Mouse (Mus musculus) neural tube, embryonic 14.5 days (tissue): ENCODE results near the gene Cttnbp2nl. TPM values are rescaled to one million over a fixed set of nuclear protein-coding genes. Genes with fewer than 3 reads are reported as not detected.

Source experiments
- ATAC-seq: fragments of 200-750 bp; cut with Nextera tagmentation; 2 replicates; pipeline ENCODE4 v1.8.0; 2017; ENCODE audit warnings: low read depth, mild to moderate bottlenecking, moderate TSS enrichment, moderate library complexity
- H3K27ac ChIP-seq: fragments of 300-500 bp; sonication (generic); 2 replicates; pipeline ENCODE4 v1.5.1; 2014; ENCODE audit warnings: low read depth, mild to moderate bottlenecking, control low read depth, low read length, moderate library complexity, mixed read lengths
- H3K27me3 ChIP-seq: fragments of 300-500 bp; sonication (generic); 2 replicates; pipeline ENCODE4 v1.6.1; 2014; ENCODE audit warnings: low read length; ENCODE audit not compliant: control insufficient read depth, insufficient read depth
- H3K36me3 ChIP-seq: fragments of 300-500 bp; sonication (generic); 2 replicates; pipeline ENCODE4 v1.6.1; 2014; ENCODE audit warnings: low read length, mixed read lengths; ENCODE audit not compliant: control insufficient read depth, insufficient read depth
- H3K4me1 ChIP-seq: fragments of 300-500 bp; sonication (generic); 2 replicates; pipeline ENCODE4 v1.6.1; 2014; ENCODE audit warnings: low read length; ENCODE audit not compliant: control insufficient read depth, insufficient read depth
- H3K4me2 ChIP-seq: fragments of 300-500 bp; sonication (generic); 2 replicates; pipeline ENCODE4 v1.6.1; 2014; ENCODE audit warnings: mild to moderate bottlenecking, low read depth, low read length, control low read depth
- H3K4me3 ChIP-seq: fragments of 300-500 bp; sonication (generic); 2 replicates; pipeline ENCODE4 v1.5.1; 2014; ENCODE audit warnings: low read depth, low read length, control low read depth, mixed read lengths
- H3K9ac ChIP-seq: fragments of 300-500 bp; sonication (generic); replicated peaks from 2 replicates; pipeline ENCODE4 v1.6.1; 2014; ENCODE audit warnings: low read depth, mild to moderate bottlenecking, control low read depth, low read length, mixed read lengths
- H3K9me3 ChIP-seq: fragments of 300-500 bp; sonication (generic); 2 replicates; pipeline ENCODE4 v1.6.1; 2016; ENCODE audit warnings: low read length; ENCODE audit not compliant: control insufficient read depth
- WGBS: fragments of 180-500 bp; shearing (Covaris S2); extraction: QIAGEN DNeasy Blood & Tissue Kit; methylation state at CpG from one replicate; pipeline ENCODE4 v1.1.7; 2014; 5-methylcytosine and 5-hydroxymethylcytosine counted together
- polyA plus RNA-seq: library from polyadenylated mRNA; unstranded; fragments of >200 nt; fragmentation: Nextera tagmentation; extraction: Ambion mirVana; gene quantifications from 2 replicates; pipeline ENCODE4 v1.2.1, GENCODE M21; 2014

Gene Cttnbp2nl
- polyA plus RNA-seq, 1 experiment from 2014 or later = 37.3 TPM

DNA sequence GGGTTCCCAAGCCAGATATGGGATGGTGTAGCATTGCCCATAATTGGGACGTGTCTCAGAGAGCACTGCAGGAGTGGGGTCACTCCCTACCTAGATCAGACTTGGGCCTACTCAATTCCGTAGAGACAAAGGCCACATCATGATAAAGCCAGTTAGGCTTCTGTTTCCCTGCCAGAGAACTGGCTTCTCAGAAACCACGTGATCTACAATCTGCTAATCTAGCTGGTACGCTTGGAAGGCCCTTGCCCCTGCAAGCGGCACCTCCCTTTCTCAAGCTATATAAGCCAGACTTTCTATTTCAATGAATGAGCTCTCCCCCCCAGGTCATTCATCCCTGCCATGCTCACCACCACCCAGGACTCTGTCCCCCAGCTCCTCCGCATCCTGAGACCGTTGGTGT lies 37.2 kb upstream of the Cttnbp2nl start:
- Histone ChIP-seq H3K4me1 (no peaks in the 10 kb centered on the region), H3K4me2 (no peak overlapping the region), H3K9ac (no peak overlapping the region), H3K9me3 (no peaks in the 10 kb centered on the region), H3K36me3 (no peaks in the 10 kb centered on the region), H3K4me3 (no peak overlapping the region), H3K27me3 (no peaks in the 10 kb centered on the region), H3K27ac (no peak overlapping the region)
- ATAC-seq = no peak
- WGBS = 95% methylated on average over 7 of the region's 7 CpGs

DNA sequence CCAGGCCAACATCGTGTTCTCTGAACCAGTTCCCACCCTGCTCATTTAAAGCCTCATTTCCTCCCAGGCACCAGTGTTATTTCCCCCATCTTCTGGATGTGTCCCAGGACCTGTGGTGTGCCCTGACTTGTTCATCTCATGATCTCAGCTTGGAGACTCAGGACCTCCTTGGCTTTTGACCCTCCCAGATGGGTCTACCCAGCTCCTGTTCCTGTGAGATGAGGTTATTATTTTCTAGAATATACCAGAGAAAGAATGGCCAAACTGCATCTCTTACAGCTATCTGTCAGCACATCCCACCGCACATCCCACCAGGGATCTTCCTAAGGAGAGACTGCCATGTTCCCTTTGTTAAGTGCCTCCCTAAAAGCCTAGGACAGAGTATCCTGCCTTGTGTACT lies 35.7 kb upstream of the Cttnbp2nl start:
- no peak for ATAC-seq

DNA sequence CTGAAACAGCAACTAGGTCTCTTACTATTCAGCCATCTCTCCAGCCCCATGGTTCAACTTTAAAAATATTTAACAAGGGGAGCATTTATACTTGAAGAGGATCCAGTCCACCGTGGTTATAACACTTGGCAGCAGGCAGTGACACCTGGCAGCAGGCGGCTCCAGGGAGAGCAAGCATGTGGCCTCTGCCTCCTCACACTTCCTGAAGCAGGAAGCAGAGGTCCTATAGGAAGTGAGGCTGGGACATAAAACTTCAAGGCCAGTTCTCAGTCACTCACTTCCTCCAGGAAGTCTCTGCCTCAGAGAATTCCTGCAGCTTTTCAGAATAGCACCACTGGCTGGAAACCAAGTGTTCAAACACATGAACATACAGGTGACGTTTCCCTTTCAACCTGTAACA lies 34.4 kb upstream of the Cttnbp2nl start:
- WGBS = 79% methylated on average over 3 of the region's 3 CpGs
- H3K27ac ChIP-seq = no peak overlapping the region
- no peaks in the 10 kb centered on the region for H3K9me3 ChIP-seq

More for the DNA sequence above, 35.7 kb upstream of the Cttnbp2nl start:
- Histone ChIP-seq H3K4me1 (no peaks in the 10 kb centered on the region), H3K4me3 (no peak overlapping the region), H3K4me2 (no peak overlapping the region), H3K27me3 (no peaks in the 10 kb centered on the region), H3K9me3 (no peaks in the 10 kb centered on the region), H3K27ac (no peak overlapping the region), H3K9ac (no peak overlapping the region), H3K36me3 (no peaks in the 10 kb centered on the region)
- 80% methylated on average over 2 of the region's 2 CpGs for WGBS

DNA sequence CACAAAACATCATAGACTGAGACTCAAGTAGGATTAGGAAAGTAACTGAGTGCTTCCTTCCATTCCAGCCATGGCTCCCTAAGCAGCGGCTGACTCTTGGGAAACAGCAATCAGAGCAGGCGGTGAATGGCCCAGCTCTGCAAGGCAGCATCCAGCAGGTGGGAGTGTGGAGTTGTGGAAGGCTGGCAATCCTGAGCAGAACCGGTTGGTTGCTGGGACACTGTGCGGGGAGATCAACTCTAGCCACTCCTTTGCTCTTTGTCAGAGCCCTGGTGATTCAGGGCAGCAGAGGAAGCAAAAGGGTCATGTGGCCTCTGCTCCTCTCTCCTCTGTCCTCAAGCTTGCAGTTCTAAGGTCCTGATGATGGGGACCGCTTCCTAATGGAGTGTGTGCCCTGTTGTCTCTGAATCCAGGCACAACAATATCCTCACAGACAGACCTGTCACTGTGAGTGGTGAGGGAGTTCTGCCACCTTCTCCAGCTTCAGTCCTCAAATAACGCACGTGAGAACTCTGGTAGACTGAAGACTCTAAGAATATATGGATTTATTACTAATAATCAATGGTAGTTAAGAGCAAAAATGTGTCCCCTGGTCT lies 25.4 kb upstream of the Cttnbp2nl start:
- peak; percentile 97 for ATAC-seq
- Histone ChIP-seq H3K9me3 (no peaks in the 10 kb centered on the region), H3K36me3 (no peaks in the 10 kb centered on the region), H3K27ac (no peak overlapping the region), H3K9ac (no peak overlapping the region), H3K4me1 (0 out of 2 replicates have a peak, but pooled peaks cover 2% of the 10 kb centered on the region), H3K4me2 (no peak overlapping the region), H3K27me3 (no peaks in the 10 kb centered on the region), H3K4me3 (no peak overlapping the region)
- WGBS = 21% methylated on average over 7 of the region's 7 CpGs

More for the DNA sequence above, 34.4 kb upstream of the Cttnbp2nl start:
- H3K4me1 ChIP-seq = no peaks in the 10 kb centered on the region
- H3K36me3 ChIP-seq = no peaks in the 10 kb centered on the region
- no peak overlapping the region for H3K4me2 ChIP-seq
- H3K9ac ChIP-seq = no peak overlapping the region
- H3K4me3 ChIP-seq = no peak overlapping the region
- H3K27me3 ChIP-seq = no peaks in the 10 kb centered on the region
- ATAC-seq = no peak

DNA sequence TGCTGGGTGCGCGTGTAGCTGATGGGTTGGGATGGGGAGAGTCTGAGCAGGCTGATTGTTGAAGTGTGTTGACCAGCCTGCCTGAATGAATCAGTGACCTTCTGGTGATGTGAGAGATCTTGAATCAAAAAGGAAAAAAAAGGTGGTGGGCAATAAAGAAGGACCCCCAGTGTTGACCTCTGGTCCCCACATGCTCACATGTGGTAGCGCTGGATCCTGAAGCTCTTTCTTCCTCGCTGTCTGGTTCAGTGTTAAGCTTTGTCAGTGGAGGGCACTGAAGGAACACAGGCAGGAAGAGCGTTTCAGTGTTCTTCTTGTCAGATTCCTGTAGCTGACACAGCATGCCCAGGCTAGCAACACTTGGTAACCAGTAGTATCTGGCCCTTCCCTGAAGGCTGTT lies 22.9 kb upstream of the Cttnbp2nl start:
- no peak for ATAC-seq
- no peak overlapping the region for H3K27ac ChIP-seq
- 0 out of 2 replicates have a peak, but pooled peaks cover 2% of the 10 kb centered on the region for H3K4me1 ChIP-seq
- H3K4me2 ChIP-seq = no peak overlapping the region
- no peak overlapping the region for H3K4me3 ChIP-seq
- no peaks in the 10 kb centered on the region for H3K36me3 ChIP-seq
- no peaks in the 10 kb centered on the region for H3K9me3 ChIP-seq
- no peaks in the 10 kb centered on the region for H3K27me3 ChIP-seq
- WGBS = 90% methylated on average over 5 of the region's 5 CpGs
- no peak overlapping the region for H3K9ac ChIP-seq

DNA sequence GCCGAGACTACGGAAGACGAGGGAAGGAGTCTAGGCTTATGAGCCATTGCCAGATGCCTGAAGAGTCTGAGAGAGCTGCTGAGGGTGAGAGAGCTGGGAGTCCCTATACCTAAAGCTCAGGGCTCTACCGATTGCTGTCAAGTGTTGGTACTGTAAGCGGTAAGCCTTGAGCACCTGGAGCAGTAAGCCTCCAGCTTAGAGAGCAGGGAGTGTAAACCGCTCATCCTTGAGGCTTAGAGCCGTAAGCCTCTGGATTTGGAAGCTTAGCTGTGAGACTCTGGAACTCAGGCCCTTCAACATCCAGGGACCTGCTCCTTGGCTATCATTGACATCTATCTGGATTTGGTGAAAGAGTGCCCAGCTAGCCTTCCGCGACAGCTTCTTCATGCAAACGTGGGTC lies 19.6 kb upstream of the Cttnbp2nl start:
- Histone ChIP-seq H3K4me1 (no peaks in the 10 kb centered on the region), H3K27ac (no peak overlapping the region), H3K4me2 (no peak overlapping the region), H3K27me3 (no peaks in the 10 kb centered on the region), H3K36me3 (no peaks in the 10 kb centered on the region), H3K9me3 (no peaks in the 10 kb centered on the region), H3K9ac (no peak overlapping the region), H3K4me3 (no peak overlapping the region)
- 92% methylated on average over 10 of the region's 10 CpGs for WGBS
- ATAC-seq = no peak

DNA sequence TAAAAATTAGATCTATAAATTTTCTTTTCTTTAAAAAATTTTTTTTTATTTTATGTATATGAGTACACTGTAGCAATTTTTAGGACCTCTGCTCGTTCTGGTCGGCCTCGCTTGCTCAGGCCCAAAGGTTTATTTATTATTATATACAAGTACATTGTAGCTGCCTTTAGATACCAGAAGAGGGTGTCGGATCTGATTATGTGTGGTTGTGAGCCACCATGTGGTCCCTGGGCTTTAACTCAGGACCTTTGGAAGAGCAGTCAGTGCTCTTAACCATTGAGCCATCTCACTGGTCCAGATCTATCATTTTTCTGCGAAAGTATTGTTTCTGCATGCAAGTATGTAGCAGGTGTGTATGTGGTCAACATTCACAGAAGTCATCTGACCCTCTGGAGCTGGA lies 18.3 kb upstream of the Cttnbp2nl start:
- 93% methylated on average over 5 of the region's 5 CpGs for WGBS

DNA sequence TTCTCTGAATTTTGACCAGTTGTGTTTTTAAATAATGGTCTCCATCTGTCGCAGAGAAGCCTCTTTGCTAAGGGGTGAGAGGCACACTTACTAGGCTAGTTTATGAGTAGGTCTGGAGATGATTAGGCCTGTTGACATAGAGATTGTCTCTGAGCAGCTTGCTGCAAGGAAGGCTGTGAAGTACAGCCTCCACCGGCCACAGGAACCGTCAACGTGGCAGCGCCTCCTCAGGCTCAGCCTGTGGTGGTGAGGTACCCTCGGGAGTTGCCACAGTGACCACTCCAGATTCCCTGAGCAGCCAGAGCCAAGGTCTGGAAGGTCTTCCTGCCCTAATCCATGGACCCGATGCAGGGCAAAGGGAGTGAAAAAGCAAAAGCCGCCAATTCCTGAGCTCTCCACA lies 17.6 kb upstream of the Cttnbp2nl start:
- no peak overlapping the region for H3K27ac ChIP-seq
- H3K9ac ChIP-seq = no peak overlapping the region
- H3K4me1 ChIP-seq = no peaks in the 10 kb centered on the region
- H3K36me3 ChIP-seq = no peaks in the 10 kb centered on the region
- H3K9me3 ChIP-seq = no peaks in the 10 kb centered on the region
- no peaks in the 10 kb centered on the region for H3K27me3 ChIP-seq
- ATAC-seq = no peak
- WGBS = 81% methylated on average over 8 of the region's 8 CpGs
- H3K4me2 ChIP-seq = no peak overlapping the region
- no peak overlapping the region for H3K4me3 ChIP-seq

More for the DNA sequence above, 18.3 kb upstream of the Cttnbp2nl start:
- no peaks in the 10 kb centered on the region for H3K4me1 ChIP-seq
- H3K27ac ChIP-seq = no peak overlapping the region
- no peaks in the 10 kb centered on the region for H3K36me3 ChIP-seq
- no peak for ATAC-seq
- H3K27me3 ChIP-seq = no peaks in the 10 kb centered on the region
- H3K4me2 ChIP-seq = no peak overlapping the region
- H3K4me3 ChIP-seq = no peak overlapping the region
- H3K9ac ChIP-seq = no peak overlapping the region
- H3K9me3 ChIP-seq = no peaks in the 10 kb centered on the region

DNA sequence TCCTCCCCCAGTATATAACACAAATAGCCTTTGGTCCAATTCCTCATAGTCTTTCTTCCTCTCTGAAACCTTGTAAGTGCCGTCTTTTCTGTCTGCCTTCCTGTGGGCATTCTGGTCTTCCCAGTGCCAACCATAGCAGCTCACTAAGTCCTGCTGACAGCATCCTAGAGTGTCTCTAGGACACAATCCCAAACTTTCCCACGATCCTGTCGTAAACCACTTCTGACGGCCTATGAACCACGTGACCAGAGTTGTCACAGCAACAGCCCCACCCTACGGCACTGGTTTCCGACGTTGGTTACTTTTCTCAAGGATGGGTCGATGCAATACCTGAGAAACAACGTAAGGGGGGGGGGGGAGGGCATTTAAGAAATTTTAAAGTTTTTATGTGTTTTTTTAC lies 13.6 kb upstream of the Cttnbp2nl start, which contains the start of gene 4930564D02Rik:
TSS of gene 4930564D02Rik (plus strand) at position 301 of the 400 bp plus-strand sequence.
- Histone ChIP-seq H3K36me3 (no peaks in the 10 kb centered on the region), H3K27me3 (no peaks in the 10 kb centered on the region), H3K4me2 (no peak within 1 kb of the TSS), H3K9me3 (no peaks in the 10 kb centered on the region), H3K9ac (no peak within 1 kb of the TSS), H3K27ac (no peak within 1 kb of the TSS), H3K4me1 (no peaks in the 10 kb centered on the region), H3K4me3 (no peak within 1 kb of the TSS)
- 79% methylated on average over 10 of the region's 10 CpGs for WGBS
- no peak for ATAC-seq
